Mouse (Mus musculus): ENCODE measurements around the gene Aspdh.

The Aspdh gene

DNA sequence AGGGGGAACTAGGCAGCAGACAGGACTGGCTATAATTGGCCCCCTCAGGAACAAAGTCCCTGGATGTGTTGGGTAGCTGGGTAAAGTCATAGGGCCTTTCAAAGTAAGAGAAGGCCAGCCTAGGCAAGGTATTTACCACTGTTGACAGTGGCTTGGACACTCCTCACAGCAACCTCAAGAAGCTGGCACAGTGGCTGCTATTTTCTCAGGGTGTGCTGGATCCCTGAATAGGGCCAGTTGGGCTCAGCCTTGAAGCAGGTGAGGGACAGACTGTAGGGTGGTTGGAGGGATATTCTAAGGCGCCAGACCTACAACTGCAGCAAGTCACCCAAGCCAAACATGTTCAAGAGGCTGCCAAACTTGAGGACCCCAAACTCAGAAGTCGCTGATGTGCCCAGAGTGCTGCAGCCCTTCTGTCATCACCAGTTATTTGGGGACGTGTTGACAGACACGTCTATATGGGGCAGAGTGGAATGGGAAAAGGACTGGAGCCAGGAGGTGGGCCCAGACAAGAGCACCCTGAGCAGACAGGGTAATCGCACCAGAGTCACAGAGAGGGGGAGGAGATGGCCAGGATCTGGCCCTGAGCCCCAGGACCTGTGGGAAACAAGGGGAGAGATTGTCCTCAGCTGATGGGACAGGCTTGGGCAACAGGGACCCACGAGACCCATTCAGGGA lies 6.8 kb downstream of the Aspdh start:
- DNase-seq (ENCODE audit: low read depth) = no peak

DNA sequence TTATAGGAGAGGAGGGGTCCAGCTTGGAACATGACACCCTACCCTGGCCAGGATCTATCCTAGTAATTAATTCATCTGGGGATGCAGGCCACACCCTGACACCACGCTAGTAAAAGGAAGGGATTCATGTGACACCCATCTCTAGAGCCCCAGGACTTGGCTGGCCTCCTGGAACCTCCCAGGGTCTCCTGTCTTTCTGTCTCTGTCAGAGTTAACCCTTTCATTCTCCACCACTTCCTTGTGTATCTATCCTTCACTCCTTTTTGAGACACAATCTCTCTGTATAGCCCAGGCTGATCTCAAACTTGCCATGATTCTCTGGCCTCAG lies 7.3 kb downstream of the Aspdh start:
- no peak for DNase-seq (ENCODE audit: low read depth)

DNA sequence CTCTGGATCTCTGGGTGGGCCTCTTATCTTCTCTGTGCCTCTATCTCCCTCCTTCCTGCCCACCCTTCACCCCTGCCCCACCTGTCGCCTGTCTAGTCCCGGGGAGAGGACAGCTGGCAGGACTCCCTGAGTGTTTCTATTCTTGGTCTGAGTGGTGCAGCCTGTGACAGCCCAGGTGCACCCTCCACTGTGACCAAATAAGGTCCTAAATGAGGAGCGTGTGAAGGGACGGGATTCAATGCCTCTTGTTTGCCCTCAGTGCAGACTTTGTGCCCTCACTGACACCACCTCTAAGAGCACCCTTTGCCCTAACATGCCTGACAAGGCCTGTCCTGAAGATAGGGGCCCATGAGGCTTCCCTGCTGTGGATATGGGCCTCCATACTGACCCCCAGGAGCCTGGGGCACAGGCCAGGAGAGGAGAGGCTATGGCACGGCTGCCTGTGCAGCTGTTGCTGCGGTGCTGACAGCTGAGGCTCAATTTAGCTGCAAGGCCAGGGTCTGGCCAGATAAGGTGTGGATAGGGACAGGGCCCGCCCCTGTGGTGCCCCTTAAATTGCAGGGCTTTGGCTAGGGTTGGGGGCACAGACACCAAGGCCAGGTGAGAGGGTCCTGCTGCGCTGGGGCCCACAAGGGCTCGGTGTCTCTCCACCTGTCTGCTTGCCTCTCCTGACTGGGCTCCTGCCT lies 7.9 kb downstream of the Aspdh start:
- DNase-seq (ENCODE audit: low read depth) = no peak

DNA sequence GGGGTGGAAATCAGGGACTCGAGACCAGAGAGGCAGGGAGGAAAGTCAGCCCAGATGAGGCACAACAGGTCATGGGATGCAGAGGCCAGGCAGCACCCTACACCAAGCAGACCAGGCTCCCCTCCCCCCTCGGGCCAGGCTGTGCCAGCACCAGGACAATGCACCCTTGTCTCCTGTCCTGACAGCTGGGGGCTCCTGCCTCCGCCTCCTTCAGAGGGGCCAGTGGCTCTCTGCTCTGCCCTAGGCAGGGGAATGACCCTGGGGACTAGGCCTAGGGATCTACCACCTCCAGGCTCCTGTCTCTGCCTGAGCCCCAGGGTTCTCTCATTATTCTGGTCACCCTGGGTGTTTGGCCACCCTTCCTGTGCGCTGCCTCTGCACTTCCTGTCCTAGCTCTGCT lies 9.2 kb downstream of the Aspdh start:
- DNase-seq (ENCODE audit: low read depth) = no peak

DNA sequence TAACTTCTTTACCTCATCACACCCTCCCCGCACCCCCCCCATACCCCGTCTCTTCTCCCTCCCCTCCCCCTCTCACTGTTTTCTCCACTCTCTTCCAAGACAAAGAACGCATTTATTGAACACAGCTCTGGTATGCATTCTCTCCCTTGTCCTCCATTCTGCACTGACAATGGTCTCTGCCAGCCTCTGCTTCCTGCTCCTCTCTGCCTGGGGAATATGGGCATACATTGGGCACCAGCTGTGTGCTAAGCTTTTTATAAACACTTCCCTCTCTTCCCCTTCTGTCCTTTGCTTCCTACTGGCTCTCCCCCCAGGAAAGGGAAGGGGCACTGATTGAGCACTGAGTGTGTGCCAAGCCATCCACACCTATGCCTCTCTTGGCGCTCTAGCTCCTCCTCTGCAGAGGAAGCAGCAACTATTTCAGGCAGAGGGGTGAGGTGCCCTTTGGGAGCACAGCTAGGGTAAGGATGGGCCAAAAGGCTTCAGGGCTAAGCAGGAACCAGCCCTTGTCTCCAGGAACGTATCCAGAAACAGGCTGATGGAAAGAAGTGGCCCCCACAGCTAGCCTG lies 9.9 kb downstream of the Aspdh start:
- DNase-seq (ENCODE audit: low read depth) = no peak

DNA sequence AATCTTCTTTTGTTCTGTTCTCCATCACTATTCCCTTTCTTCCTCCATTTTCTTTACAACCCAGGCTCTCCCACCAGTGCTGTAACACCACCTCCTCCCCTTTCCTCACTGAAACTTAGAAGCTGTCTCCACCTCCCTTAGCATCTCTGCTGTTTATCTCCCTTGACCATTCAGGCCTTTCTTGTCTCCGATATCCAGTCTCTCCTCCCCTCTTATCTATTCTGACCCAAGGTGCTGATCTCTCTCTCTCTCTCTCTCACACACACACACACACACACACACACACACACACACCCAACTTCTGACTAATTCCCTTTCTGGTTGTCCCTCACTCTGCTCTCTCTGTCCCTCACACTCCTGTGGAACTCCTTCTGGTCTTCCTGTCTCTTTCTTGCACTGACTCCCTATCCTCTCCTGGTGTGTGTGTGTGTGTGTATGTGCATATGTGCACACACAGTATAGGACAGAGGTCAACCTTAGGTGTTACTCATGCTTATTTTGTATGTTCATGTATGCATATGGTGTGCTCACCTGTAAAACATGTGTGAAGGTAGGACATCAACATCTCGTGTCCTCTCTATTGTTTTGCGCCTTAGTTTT lies 17.7 kb downstream of the Aspdh start:
- DNase-seq (ENCODE audit: low read depth) = peak; percentile 65

DNA sequence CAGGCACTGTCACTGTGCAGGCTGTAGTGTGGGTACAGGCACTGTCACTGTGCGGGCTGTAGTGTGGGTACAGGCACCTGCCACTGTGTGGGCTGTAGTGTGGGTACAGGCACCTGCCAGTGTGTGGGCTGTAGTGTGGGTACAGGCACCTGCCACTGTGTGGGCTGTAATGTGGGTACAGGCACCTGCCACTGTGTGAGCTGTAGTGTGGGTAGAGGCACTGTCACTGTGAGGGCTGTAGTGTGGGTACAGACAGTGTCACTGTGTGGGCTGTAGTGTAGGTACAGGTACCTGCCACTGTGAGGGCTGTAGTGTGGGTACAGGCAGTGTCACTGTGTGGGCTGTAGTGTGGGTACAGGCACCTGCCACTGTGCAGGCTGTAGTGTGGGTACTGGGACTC lies 18.9 kb downstream of the Aspdh start:
- no peak for DNase-seq (ENCODE audit: low read depth)

DNA sequence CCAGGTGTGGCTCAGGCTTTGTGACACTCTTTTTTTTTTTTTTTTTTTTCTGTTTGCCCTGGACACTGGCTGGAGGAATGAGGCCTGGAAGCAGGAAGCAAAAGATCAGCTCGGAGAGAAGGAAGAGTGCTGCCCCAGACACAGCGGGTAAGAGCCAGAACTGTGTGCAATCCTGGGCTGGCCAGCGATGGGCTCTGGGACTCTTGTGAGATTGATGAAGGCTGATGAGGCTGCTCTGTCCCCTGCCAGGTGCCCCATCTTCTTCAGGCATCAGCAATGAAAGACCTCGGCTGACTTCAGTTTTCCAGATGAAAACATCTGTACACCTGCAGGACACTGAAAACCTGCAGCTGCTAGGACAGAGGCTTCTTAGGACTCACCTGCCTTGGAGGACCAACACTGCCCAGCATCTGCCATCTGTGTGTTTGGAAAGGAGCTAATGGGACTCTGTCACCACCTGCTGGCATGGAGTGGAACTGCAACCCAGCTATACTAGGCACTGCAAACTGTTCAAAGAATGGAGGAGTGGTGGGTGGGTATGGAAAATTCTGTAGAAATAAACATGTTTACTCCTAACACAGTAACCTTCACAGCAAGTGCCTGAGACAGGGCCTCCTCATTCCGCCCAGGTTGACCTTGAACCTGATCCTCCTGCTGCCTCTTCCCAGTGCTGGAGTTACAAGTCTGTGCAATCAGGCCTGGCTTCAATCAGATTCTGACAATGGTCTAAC lies 19.8 kb downstream of the Aspdh start:
- peak; percentile 72 for DNase-seq (ENCODE audit: low read depth)

DNA sequence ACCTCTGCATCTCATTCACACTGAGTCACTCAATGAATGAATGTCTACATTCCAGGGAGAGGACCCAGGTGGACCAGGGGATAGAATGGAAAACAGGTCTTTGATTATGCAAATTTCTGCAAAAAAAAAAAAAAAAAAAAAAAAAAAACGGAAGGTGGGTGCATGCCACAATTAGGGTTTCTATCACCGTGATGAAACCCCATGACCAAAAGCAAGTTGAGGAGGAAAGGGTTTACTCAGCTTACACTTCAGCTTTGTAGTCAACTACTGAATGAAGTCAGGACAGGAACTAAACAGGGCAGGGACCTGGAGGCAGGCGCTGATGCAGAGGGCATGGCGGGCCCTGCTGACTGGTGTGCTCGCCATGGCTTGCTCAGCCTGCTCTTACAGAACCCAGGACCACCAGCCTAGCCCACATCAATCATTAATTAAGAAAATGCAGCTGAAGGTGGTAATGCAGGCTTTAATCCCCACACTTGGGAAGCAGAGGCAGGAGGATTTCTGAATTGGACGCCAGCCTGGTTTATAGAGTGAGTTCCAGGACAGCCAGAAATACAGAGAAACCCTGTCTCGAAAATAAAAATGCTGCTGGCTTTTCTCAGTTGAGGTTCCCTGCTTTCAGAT lies 20.5 kb downstream of the Aspdh start:
- no peak for DNase-seq (ENCODE audit: low read depth)

DNA sequence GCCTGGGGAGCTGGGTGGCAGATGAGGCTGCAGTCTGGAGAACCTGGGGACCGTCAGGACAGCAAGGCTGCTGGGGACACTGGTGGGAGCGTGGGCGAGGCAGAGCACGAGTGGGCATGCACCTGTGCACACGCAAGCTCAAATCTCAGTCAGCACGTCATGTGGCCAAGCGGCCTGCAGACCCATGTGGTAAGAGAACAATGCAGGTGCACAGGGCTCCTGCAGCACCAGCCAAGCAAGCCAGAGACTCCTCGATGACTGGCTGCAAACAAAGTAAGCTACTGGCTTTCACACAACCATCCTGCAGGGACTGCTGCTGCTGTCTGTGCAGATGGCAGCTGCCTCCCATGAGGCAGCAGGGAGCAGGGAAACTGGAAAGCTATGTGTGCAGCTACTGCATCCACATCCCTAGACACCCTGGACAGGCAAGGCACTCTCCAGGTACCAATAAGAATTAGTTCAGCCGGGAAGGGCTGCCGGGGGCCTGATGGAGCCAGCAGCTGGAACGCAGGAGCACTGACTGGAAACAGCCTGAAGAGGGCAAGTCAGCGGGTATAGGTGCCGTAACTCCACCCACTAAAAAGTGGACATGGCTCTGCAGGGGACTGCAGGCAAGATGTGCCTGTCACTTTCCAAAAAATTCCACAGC lies 21.9 kb downstream of the Aspdh start:
- DNase-seq (ENCODE audit: low read depth) = no peak

DNA sequence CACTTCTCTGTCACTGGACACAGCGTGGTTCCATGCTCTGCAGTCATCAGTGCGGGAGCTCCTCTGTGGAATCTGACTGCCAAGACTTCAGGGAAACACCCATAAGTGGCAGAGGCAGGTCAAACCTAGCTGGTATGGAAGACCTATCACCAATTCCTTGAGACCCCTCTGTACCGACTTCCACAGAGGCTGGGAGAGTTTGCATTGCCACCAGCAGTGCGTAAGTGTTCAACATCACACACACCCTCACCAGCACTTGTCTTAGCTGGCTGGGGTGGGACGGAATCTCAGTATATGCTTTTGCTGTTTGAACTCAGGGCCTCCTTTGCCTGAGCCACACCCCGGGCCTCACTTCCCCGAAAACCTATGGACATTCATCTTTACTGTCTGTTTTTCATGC lies 22.7 kb downstream of the Aspdh start:
- DNase-seq (ENCODE audit: low read depth) = no peak

DNA sequence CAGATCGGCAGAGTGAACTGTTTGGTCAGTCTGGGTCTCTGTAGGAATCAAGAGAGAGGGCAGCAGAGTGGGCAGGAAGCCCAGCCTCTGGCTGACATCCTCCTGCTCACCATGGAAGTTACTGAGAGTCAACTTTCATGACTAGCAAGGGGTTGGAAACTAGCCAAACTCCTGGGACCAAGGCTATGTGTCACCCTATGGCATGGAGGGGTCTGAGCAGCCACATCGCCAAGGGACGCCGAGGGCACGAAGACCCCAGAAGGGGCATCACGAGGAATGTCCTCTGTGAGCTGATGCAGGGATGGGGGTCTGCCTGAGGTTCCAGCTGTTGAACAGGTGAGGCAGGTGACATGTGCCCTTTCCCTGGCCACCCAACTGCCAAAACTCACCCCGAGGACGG lies 23.4 kb downstream of the Aspdh start:
- DNase-seq (ENCODE audit: low read depth) = no peak

DNA sequence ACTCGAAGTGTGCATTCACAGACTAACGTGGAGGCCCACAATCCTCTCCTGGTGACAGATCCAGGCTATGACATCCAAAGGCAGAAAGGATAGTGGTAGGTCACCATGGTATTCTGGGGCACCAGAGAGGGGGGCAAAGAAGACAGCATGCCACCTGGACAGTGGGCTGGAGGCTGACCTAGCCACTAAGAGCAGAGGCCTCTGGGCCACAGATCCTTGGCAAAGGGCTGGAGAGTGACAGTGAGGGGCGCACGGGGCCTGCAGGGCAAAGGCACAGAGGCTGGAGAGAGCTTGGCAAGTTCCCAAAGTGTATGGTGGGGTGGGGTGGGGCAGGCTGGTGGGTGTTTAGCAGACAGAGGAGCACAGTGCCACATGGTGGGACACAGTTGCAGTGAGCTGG lies 25.1 kb downstream of the Aspdh start:
- no peak for DNase-seq (ENCODE audit: low read depth)

DNA sequence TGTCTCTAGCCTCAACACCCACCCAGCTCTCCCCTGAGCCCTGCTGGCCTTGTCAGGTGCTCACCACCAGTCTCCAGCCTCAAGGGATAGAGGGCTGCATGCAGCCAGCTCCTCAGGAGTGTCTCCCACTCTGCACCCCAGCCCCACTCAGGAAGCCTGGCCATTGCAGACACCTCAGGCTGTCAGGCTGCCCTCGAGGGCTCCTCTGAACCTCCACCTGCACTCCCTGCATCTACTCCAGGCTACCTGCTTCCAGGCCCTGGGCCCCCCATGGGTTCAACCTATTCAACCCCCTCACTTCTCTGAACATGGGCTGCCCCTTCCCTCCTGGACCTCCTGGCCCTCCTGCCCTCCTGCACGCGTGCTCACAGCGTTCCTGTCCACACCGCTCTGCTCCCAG lies 26.2 kb downstream of the Aspdh start:
- no peak for DNase-seq (ENCODE audit: low read depth)

DNA sequence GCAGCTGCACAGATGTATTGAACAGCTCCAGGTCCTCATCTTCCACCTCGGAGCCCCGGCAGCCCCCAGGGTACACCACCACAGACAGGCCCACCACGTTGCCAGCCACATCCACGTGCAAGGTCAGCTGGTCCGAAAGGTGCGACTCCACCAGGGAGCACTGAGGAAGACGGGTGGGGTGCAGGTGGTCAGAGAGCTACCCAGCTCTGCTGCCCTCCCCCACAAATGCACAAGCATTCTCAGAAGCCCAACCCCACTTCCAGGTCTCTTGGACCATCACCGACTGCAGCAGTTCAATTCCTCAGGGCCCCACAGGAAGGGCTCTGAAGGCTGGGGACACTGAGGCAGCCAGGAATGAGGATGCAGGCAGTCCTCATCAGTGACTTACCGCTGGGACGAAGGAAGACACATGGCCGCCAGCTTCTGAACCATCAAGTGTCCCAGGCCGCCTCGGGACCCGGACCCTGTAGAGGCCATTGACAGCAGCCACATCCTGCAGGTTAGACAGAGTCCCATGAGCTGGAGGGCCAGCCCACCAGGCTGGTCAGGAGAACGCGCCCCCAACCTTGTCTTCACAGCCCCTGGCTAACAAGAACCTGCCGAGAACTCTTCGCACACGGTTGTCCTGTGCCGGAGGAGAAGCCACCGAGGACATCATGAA lies 27.1 kb downstream of the Aspdh start:
- DNase-seq (ENCODE audit: low read depth) = no peak

DNA sequence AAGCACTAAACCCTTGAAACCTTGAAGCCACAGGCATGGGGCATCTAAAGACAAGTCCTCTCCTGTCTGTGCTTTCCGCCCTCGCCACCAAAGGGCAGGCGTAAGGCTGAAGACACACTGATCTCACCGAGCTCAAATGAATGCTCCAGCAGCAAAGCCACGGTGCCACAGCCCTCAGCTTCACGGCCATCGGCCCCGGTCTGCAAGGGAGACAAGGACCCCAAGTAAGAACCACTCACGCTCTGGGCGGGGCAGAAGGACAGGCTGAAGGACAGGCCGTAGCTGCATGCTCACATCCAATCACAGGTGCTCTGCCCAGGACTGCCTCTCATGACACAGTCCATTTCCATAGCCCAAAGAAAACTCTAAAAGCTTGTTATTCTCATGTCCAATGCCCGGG lies 29.5 kb downstream of the Aspdh start:
- no peak for DNase-seq (ENCODE audit: low read depth)

DNA sequence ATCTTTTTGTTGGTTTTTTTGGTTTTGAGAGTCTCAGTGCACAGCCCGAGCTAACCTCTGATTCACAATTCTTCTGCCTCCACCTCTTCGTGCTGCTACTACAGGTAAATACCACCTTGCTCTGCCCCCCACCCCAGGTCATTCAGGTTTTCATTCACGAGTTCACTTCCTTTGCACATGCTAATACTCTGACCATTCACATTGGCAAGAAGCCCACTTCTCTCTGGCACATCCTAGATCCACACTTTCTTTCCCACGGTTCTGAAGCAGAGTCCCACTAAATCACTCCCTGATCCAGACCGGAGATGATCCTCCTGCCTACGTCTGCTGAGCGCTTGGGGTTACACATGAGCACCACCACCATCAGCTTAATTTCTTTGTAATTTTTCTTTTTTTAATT lies 29.9 kb downstream of the Aspdh start:
- DNase-seq (ENCODE audit: low read depth) = no peak

DNA sequence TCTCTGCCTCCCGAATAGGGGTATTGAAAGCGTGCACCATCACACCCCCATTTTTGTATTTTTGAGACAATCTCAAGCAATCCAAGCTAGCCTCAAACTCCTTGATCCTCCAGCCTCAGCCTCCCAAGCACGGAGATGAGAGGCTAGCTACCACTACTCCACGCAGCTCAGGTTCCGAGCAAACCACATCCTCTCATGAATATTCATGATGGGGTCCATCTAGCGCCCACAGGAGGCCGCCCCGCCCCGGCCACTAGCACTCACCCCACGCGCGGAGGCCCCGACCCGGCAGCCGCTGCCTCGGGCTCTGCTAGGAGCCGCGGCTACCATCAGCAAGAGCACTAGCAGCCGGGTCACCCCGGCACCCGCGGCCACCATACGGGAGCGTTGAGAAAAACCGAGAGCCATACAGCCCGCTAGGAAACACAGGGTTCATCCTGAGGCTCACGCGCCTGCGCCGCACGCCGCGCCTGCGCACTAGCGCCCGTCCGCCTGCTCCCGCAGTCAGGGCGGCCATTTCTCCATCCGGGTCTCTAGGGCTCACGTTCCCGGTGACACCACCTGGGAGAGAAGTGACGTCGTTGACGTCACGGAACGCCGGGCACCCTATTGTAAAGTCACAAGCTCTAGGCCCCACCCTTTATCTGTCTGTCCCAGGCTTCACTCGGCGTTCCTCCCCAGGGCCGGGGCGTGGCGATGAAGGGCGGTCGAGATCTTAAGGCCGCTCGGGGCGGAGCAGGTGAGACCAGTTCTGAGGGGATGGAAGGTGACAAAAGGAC lies 31.0 kb downstream of the Aspdh start, which contains the start of the genes Emc10 and Fam71e1:
Emc10 (minus strand) TSS at position 538 of the 779 bp plus-strand sequence.
Fam71e1 (plus strand) TSS at position 590 of the 779 bp plus-strand sequence.
- peak; percentile 99 for DNase-seq (ENCODE audit: low read depth)

DNA sequence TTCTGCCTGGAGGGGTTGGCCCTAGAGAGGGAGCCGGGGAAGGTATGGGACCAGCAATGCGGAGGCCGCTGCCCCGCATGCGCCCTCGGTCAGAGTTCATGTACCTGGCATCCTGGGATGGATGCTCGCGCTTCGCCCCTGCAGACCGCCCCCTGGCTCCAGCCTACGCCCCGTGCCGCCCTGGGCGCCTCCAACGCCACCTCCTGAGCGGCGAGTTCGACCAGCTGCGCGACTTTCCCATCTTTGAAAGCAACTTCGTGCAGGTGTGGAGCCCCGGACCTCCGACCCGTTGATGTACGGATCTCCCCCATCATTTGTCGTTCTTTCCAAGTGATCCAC lies 31.5 kb downstream of the Aspdh start:
- no peak for DNase-seq (ENCODE audit: low read depth)

DNA sequence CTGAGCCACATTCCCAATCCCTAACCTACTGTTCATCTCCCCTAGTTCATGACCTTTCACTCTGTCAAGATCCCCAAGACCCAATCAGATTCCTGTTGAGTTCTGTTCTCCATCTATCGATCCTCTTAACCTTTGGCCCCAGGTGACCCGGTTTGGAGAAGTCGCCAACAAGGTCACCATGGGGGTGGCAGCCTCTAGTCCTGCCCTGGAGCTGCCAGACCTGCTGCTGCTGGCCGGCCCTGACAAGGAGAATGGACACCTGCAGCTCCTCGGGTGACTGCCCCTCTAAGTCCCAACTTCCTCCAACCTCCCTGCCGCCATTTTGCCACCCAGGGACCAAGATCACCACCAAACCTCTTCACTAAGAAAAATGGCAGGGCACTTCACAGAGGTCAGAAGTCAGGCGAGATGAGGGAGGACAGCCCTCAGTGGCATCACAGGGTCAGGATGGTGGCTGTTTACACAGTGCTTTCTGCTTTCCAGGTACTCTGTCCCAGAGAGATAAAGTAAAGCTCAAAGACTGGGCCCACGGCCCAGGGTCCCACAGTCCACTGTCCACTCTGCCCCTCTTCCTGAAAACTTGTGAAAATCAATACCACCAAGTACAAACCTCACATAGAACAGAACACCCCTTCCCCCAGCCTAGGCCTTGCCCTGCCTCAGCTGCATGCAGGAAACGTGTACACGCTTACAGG lies 32.3 kb downstream of the Aspdh start:
- no peak for DNase-seq (ENCODE audit: low read depth)

Data from c-Kit-positive CD71-positive TER-119-negative erythroid progenitor cells, embryonic 14.5 days (primary cell).